Mouse (Mus musculus) myocyte (in vitro differentiated cells): ENCODE results near the gene Ttc30a1. TPM values are rescaled to one million over a fixed set of nuclear protein-coding genes. Genes with fewer than 3 reads are reported as not detected.
A peak's percentile ranks its signal among the peaks of the same experiment; 100 is the strongest.

Source experiments
- H3K27me3 ChIP-seq: one replicate; pipeline ENCODE4 v1.6.1; 2011; ENCODE audit not compliant: control insufficient read depth, insufficient read depth, insufficient read length
- H3K36me3 ChIP-seq: one replicate; pipeline ENCODE4 v1.6.1; 2011; ENCODE audit not compliant: control insufficient read depth, insufficient read depth
- H3K4me2 ChIP-seq: one replicate; pipeline ENCODE4 v1.6.1; 2011; ENCODE audit warnings: low read depth, control low read depth
- H3K4me3 ChIP-seq: one replicate; pipeline ENCODE4 v1.5.1; 2011; ENCODE audit warnings: mild to moderate bottlenecking, control low read depth, moderate library complexity
- H3K79me2 ChIP-seq: one replicate; pipeline ENCODE4 v1.6.1; 2011; ENCODE audit not compliant: control insufficient read depth, insufficient read depth
- H3ac ChIP-seq: one replicate; pipeline ENCODE4 v1.6.1; 2011; ENCODE audit not compliant: control insufficient read depth, insufficient read length
- CEBPB ChIP-seq: IDR thresholded peaks from 2 replicates; pipeline ENCODE4 v1.6.1; 2011; ENCODE audit warnings: mild to moderate bottlenecking, moderate library complexity; ENCODE audit not compliant: poor library complexity, insufficient read depth, severe bottlenecking
- E2F4 ChIP-seq: IDR thresholded peaks from one replicate; pipeline ENCODE4 v1.6.1; 2011; ENCODE audit warnings: mild to moderate bottlenecking, control low read depth, moderate library complexity; ENCODE audit not compliant: insufficient read depth
- MAX ChIP-seq: IDR thresholded peaks from one replicate; pipeline ENCODE4 v1.6.1; 2011; ENCODE audit warnings: low read depth, mild to moderate bottlenecking, control low read depth
- MYOD1 ChIP-seq, 3 experiments: IDR thresholded peaks; one replicate each; pipeline ENCODE4 v1.6.1; 2011; ENCODE audit warnings: control low read depth in 2 of 3, low read depth in 2 of 3, mild to moderate bottlenecking in 2 of 3, moderate library complexity in 1 of 3; ENCODE audit not compliant: insufficient read length in 2 of 3, control insufficient read depth in 1 of 3
- MYOG ChIP-seq, 3 experiments: IDR thresholded peaks; one replicate each; pipeline ENCODE4 v1.6.1; 2011; ENCODE audit warnings: control low read depth in 2 of 3, low read depth in 2 of 3, mild to moderate bottlenecking in 2 of 3; ENCODE audit not compliant: insufficient read length in 2 of 3, control insufficient read depth in 1 of 3, insufficient read depth in 1 of 3
- POLR2A ChIP-seq: IDR thresholded peaks from one replicate; pipeline ENCODE4 v1.6.1; 2011; ENCODE audit warnings: low read depth, mild to moderate bottlenecking, control low read depth, moderate library complexity; ENCODE audit not compliant: insufficient read length
- POLR2AphosphoS2 ChIP-seq: IDR thresholded peaks from one replicate; pipeline ENCODE4 v1.6.1; 2011; ENCODE audit warnings: low read depth, control low read depth; ENCODE audit not compliant: insufficient read length
- REST ChIP-seq: IDR thresholded peaks from one replicate; pipeline ENCODE4 v1.6.1; 2011; ENCODE audit warnings: mild to moderate bottlenecking, control low read depth, moderate library complexity; ENCODE audit not compliant: insufficient read depth, insufficient read length
- SRF ChIP-seq: IDR thresholded peaks from one replicate; pipeline ENCODE4 v1.6.1; 2011; ENCODE audit warnings: low read depth; ENCODE audit not compliant: control insufficient read depth, insufficient read length
- TCF12 ChIP-seq: IDR thresholded peaks from one replicate; pipeline ENCODE4 v1.6.1; 2011; ENCODE audit warnings: mild to moderate bottlenecking, control low read depth; ENCODE audit not compliant: poor library complexity, insufficient read depth, severe bottlenecking
- TCF3 ChIP-seq: IDR thresholded peaks from one replicate; pipeline ENCODE4 v1.6.1; 2011; ENCODE audit warnings: low read depth, control low read depth; ENCODE audit not compliant: insufficient read length
- USF1 ChIP-seq: IDR thresholded peaks from one replicate; pipeline ENCODE4 v1.6.1; 2011; ENCODE audit warnings: low read depth, mild to moderate bottlenecking, control low read depth, moderate library complexity
- polyA plus RNA-seq: library from polyadenylated mRNA; unstranded; fragments of >200 nt; fragmentation: generic; extraction: Trizol; gene quantifications from one replicate; pipeline ENCODE4 v1.2.1, GENCODE M21; 2012; ENCODE audit warnings: missing spikeins

Ttc30a1 gene
- polyA plus RNA-seq, 1 experiment: 1.2 TPM

DNA sequence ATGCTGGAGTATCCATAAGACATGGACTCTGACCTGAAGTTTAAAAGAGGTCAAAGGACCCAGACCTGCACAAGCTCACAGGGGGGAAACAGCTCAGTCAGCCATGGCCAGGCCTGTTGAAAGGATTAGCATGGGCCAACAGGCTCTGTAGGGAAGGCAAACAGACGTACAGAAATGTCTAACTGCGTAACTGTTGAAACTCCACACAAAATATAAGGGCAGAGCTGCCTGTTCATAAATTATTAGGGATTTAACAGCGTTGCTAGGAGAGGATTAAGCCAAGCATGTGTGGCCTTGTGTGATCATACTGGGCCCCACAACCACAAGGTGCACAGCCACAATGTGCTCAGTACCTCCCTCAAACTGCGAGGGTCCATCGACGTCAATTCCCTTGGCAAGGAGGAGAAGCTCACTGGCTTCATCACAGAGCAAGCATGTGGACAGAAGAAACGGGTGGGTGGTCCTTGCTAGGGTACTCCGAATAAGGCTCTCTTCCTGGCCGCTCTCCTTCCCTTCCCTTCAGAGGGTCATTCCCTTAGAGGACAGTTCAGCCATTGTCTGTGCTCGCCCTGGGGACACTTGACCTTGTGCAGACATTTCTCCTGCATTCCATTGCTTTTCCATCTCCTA is 18.4 kb downstream of the Ttc30a1 start:
- Histone ChIP-seq H3K4me3 (no peak overlapping the region), H3K4me2 (no peak overlapping the region)
- TF ChIP-seq TCF3 (no peak), CEBPB (no peak), REST (no peak), MYOD1 (IDR thresholded peaks at IDR 0.05; ENCODE audit: control insufficient read depth in 1 of 3, insufficient read length in 2 of 3, low read depth in 2 of 3) (no peak), MYOG (IDR thresholded peaks at IDR 0.05; ENCODE audit: control insufficient read depth in 1 of 3, insufficient read depth in 1 of 3, insufficient read length in 2 of 3, low read depth in 2 of 3) (no peak), MAX (no peak), POLR2AphosphoS2 (no peak), E2F4 (no peak)

DNA sequence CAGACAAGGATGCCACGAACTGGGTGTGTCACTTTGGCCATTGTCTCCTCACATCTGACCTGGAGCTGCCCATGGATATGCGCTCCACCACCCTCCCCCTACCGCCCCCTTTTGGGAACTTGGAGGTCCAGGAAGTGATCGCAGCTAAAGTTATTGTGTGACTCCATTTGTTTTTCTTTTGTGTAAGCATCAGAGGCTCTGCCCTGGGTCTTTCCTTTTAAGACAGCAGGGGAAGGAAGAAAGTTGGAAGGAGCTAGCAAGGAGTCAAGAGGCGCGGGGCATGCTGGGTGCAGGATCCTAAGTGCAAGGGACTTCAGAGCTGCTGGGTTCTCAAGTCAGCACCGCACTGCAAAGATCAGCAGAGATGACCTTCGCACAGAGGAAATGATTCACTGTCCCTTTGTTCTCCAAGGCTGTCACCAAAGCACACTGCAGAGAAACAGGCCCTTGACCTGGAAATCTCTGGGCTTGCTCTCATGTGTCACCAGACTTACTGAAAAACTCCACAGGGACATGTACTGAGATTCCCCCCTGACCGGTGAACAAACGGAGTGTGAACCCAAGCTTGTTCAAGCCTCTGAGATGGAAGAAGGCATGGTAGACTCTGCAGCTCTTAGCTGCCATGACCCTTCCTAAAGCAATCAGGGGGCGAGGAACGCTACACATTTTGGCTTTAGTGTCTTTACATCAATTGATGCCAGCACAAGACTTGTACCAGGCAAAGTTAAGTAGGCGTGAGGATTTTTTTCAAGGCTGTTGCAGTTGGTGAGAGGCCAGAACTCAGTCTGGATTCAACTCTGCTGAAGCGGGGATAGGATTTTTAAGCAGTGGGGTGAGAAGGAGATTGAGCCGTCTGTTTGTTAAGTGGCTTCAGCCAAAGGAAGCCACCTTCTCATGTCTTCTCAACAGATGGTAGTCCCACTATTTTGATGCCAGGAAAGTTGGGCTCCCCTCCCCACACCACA is 21.1 kb downstream of the Ttc30a1 start:
- TF ChIP-seq E2F4 (no peak), TCF12 (no peak), MAX (no peak), POLR2A (no peak), MYOD1 (IDR thresholded peaks at IDR 0.05; ENCODE audit: control insufficient read depth in 1 of 3, insufficient read length in 2 of 3, low read depth in 2 of 3) (no peak), TCF3 (no peak), SRF (no peak), REST (no peak), USF1 (no peak)
- no peak overlapping the region for H3K4me3 ChIP-seq

More for the DNA sequence above, 18.4 kb downstream of the Ttc30a1 start:
- Histone ChIP-seq H3K27me3 (no peaks in the 10 kb centered on the region), H3K36me3 (no peaks in the 10 kb centered on the region), H3K79me2 (no peaks in the 10 kb centered on the region), H3ac (no peak overlapping the region)

DNA sequence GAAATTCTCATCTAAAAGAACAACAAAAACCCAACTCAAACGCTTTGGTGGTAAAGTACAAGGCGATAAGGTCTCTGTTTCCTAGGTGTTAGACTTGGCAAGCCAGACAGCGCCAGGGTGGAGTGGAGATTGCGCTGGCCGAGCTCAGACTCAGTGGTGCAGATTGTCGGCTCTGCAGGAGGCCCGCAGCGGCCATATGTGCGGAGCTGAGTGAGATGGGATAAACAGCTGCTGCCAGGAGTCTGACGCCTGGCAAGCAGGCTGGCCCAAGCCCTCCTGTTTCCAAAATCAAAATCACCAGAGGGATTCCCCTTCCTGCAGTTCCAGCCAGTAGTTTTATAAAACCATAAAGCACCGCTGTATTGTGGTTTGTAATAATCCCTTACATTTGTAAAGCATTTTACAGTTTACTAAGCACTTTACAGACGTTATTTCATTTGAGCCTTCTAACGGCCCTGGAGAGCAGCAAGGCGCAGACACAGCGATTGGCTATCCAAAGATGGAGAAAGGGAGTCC is 21.9 kb downstream of the Ttc30a1 start:
- Histone ChIP-seq H3K4me2 (no peak overlapping the region), H3K79me2 (no peaks in the 10 kb centered on the region), H3K4me3 (no peak overlapping the region), H3K27me3 (peaks cover 15% of the 10 kb centered on the region), H3K36me3 (no peaks in the 10 kb centered on the region), H3ac (no peak overlapping the region)
- TF ChIP-seq E2F4 (no peak), MYOD1 (IDR thresholded peaks at IDR 0.05; ENCODE audit: control insufficient read depth in 1 of 3, insufficient read length in 2 of 3, low read depth in 2 of 3) (peak in 1 of 3 experiments; percentile 16)

More for the DNA sequence above, 21.1 kb downstream of the Ttc30a1 start:
- Histone ChIP-seq H3K36me3 (no peaks in the 10 kb centered on the region), H3K27me3 (peaks cover 9% of the 10 kb centered on the region), H3K79me2 (no peaks in the 10 kb centered on the region), H3ac (no peak overlapping the region), H3K4me2 (no peak overlapping the region)

DNA sequence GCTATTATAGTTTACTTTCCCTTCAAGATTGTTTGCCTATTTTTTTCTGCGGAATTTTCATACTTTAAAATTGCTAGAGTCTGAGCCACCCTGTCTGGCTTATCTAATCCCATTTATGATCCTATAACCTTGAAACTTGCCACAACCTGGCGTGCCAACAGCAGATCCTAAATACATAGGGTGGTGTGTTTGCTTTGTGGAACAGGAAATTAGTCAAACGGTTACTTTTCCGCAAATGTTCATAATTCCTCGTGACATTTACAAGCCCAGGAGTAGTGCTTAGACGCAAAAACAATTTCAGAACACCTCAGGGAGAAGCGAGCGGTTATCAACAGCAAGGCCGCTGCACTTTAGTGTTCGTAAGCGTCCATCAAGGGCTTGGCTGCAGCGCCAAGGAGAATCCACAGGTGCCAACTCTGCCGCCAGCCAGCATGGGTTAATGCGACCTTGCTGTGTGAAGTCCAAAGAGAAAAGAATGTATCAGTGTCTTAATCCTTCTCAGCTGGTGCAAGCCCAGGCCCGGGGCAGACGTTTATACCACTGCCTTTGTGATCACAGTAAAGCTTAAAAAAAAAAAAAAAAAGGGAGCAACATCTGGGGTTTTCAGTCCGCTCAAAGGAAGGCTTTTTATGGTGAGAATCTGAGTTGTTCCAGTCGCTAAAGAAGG is 22.5 kb downstream of the Ttc30a1 start:
- Histone ChIP-seq H3K4me3 (no peak overlapping the region), H3K36me3 (no peaks in the 10 kb centered on the region), H3K27me3 (peaks cover 19% of the 10 kb centered on the region), H3K79me2 (no peaks in the 10 kb centered on the region), H3K4me2 (no peak overlapping the region), H3ac (no peak overlapping the region)
- TF ChIP-seq MYOD1 (IDR thresholded peaks at IDR 0.05; ENCODE audit: control insufficient read depth in 1 of 3, insufficient read length in 2 of 3, low read depth in 2 of 3) (no peak), POLR2A (no peak), E2F4 (no peak), USF1 (no peak), REST (no peak), MAX (no peak), TCF3 (no peak)

DNA sequence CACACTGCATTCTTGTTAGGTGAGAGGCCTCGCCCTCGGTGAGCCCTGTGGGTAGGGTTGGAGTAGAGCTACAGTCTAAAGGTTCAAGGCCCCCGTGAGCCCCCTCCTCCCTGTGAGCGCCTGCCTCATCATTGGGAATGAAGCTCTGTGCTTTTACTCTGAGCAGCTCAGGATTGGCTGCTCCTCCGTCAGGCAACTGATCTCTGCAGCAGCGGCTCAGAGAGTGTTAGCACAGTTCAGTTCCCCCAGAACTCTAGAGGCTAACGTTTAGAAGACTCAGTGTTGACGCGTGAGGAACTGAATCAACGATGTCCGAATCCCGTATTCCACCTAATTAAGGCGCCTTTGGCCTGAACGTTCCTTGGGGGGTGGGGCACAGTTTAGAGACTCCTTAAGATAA is 26.1 kb downstream of the Ttc30a1 start:
- H3K4me2 ChIP-seq: no peak overlapping the region
- H3K79me2 ChIP-seq: no peaks in the 10 kb centered on the region
- H3K36me3 ChIP-seq: no peaks in the 10 kb centered on the region
- H3ac ChIP-seq: no peak overlapping the region
- peaks cover 38% of the 10 kb centered on the region for H3K27me3 ChIP-seq
- TF ChIP-seq MYOD1 (IDR thresholded peaks at IDR 0.05; ENCODE audit: control insufficient read depth in 1 of 3, insufficient read length in 2 of 3, low read depth in 2 of 3) (no peak), POLR2A (no peak), POLR2AphosphoS2 (no peak), E2F4 (no peak), REST (no peak), TCF12 (no peak), SRF (no peak), MYOG (IDR thresholded peaks at IDR 0.05; ENCODE audit: control insufficient read depth in 1 of 3, insufficient read depth in 1 of 3, insufficient read length in 2 of 3, low read depth in 2 of 3) (no peak), MAX (no peak), TCF3 (no peak), USF1 (no peak), CEBPB (no peak)
- no peak overlapping the region for H3K4me3 ChIP-seq
